Mouse (Mus musculus): ENCODE data around the gene Gm3248.
"Not testable (repeated sequence)": the region's sequence is repeated elsewhere in the genome, so short reads cannot be mapped to it uniquely, and the experiment has no call there.

Gm3248 gene

DNA sequence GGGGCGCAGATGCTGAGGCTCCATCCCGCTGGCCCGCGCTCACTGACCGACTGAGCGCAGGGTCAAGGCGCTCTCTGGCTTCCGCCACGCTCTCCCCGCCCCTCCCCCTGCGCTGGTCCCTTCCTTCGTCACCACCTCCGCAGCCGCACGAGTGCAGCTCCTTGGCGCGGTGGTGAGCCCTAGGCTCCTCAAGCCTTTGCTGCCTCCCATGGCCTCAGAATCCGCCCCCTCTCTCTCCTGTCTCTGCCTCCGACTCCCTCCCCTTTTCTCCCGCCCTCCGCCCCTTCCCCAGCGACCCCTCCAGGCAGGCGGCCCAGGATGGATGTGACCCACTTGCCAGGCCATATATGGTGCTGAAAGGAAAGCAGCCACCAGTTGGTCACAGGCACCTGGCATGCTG, at the start of gene Gm3248:
Gene Gm3248 (minus strand): TSS at position 111 of the 400 bp plus-strand sequence.
- DNase-seq (ENCODE audit: low spot score in 2 of 2): peak; percentile 13 to 28

DNA sequence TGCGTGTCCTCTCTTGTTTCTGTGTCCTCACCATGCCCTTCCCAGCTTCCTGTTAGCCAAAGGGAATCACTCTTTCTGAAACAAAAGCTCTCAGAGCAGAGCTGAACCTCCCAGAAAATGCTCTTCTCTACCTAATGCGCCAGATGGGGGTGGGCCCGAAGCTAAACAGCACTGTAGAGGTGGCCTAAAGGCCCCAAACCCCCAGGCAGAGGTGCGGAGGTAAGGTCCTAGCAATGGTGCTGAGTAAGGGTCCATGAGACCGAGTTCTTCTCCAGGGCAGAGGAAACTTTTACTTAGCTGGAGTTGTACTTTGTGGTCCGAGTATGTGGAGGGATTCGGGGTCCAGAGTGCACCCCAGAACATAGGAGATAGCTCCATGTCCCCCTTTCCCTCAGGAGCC, 25.6 kb upstream of the Gm3248 start:
- not testable (repeated sequence) for DNase-seq (ENCODE audit: low spot score in 2 of 2)

DNA sequence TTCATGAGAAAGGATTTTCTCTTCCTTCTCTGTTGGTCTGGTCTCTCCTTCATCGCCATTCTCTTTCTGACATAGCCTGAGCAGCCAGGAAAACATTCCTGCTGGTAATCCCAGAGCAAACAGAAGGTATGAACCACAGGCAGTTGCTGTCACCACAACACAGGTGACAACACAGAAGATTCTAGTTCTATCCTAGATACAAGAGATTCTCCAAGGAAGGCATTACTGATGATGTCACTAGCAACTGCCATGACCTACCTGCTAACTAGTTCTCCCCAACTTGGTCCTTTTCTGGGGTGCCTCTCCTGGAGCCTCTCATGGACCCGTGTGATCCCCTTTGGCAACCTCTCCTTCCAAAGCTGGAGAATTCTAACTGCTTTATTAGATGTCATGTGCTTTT, 17.5 kb upstream of the Gm3248 start, which contains the start of gene Gm3453:
Gene Gm3453 (minus strand): TSS at position 101 of the 400 bp plus-strand sequence.
- not testable (repeated sequence) for DNase-seq (ENCODE audit: low spot score in 2 of 2)

DNA sequence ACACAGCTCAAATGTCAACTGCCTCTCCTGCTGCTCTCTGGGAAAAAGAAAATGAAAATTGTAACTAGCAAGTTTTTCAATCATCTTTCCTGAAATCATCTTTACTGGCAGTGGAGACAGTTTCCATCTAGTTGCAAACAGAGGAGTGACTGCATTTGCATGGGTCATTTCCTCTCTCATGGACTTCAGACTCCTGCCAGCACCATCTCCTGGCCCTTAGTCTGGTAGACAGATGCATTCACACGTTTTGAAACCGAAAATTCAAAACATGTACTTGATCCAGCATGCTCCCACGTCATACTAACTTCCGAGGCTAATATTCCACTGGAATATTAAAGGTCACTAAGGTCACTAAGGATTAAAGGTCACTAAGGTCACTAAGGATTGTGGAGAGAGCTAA, 896 bp upstream of the Gm3248 start:
- not testable (repeated sequence) for DNase-seq (ENCODE audit: low spot score in 2 of 2)

DNA sequence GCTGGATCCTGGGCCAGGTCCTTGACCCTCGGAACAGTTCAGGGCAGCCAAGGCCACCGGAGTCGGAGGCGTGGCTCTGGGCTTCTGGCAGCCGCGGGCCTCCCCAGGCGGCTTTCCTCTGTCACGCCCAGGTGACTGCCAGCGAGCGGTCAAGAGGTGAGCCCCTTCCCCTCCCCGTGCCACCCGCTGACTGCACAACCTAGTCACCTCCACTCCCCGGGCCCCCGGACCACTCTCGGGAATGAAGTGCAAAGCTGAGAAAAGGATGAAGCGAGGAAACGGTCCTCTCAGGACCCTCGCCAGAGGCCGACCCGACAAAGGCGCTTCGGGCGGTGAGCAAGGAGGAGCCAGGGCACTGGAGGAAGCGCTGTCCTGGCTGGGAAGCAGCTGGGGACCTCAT, 443 bp downstream of the Gm3248 start:
- peak; percentile 1 to 3 for DNase-seq (ENCODE audit: low spot score in 2 of 2)

DNA sequence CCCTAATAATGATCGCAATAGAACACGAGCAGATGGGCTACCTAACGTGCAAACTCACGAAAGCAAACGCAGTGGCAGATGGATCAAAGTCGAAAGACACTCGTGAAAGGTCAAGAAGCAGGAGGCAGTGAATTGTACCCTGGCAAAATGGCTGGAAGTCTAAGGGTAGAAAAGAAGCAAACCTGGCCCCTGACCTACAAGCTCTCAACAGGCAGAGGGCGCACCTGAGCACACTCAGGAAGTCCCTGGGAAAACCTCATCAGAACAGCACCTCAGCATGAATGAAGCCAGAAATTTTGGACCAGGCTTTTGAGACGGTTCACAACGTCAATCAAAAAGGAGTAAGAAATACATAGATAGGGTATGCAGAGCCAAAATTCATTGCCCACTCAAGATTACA, 1.1 kb downstream of the Gm3248 start:
- peak; percentile 38 to 41 for DNase-seq (ENCODE audit: low spot score in 2 of 2)

DNA sequence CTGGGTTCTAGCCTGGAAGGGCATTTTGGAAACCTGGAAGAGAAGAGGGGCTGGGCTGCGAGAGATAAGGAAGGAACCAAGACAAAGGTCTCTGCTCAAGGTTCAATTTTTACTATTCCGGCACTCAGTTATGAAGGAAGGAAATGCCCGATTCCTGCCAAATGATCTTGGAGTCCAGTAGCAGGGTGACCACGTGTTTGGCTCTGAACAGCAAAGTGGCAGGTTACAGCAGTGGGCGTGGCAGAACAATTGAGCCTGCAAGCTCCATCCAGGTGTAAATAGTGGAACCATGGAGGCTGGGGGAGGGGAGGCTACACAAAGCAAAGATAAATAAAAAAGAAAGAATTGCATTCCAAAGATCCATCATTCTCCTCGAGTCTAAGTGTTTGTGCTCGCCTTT, 38.3 kb downstream of the Gm3248 start:
- not testable (repeated sequence) for DNase-seq (ENCODE audit: low spot score in 2 of 2)

DNA sequence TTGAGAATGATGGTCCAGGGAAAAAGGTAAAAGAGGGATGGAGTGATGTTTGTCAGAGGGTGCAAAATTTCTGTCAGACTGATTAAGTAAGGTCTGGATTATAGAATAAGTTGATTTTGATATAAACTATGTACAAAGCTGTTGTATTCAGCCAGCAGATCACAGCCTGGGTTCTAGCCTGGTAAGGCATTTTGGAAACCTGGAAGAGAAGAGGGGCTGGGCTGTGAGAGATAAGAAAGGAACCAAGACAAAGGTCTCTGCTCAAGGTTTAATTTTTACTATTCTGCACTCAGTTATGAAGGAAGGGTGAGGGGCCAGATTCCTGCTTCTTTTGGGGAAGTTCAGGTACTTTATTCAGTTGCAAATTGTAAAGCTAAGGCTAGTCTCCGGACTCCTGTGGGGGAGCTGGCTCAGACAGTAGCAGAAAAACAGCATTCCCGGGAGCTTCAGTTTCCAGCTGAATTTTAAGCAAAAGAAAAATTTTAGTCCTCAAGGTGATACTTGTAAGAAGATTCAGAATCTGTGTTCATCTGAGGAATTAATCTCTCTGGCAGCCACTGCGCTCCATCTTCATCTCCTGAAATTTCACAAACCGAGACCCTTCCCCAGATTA, 43.1 kb downstream of the Gm3248 start:
- not testable (repeated sequence) for DNase-seq (ENCODE audit: low spot score in 2 of 2)

DNA sequence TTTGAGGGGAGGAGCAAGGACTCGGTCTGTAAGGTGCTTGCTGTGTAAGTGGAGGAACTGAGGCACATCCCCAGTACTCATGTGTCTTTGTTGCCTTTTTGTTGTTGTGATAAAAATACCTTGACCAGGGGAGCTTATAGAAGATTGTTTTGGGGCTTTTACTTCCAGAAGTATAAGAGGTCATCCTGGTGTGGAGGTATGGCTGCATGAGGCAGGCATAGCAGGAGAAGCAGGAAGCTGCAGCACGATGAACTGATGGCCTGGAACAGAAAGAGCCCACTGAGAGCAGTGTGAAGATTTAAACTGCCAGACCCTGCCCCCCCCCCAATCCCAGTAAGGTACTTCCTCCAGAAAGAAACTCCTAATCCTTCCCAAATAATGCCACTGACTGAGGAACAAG, 47.8 kb downstream of the Gm3248 start:
- not testable (repeated sequence) for DNase-seq (ENCODE audit: low spot score in 2 of 2)
